Mouse (Mus musculus) erythroblast, embryonic 14.5 days (primary cell): ENCODE results near the gene Olfml3.

Experiments used
- GATA1 ChIP-seq: IDR thresholded peaks from 2 replicates; pipeline ENCODE4 v1.6.1; 2012; ENCODE audit warnings: low read length, inconsistent platforms, mixed read lengths
- TAL1 ChIP-seq: IDR thresholded peaks from 3 replicates; pipeline ENCODE4 v1.6.1; 2012; ENCODE audit warnings: low read length, inconsistent platforms, mixed read lengths

DNA sequence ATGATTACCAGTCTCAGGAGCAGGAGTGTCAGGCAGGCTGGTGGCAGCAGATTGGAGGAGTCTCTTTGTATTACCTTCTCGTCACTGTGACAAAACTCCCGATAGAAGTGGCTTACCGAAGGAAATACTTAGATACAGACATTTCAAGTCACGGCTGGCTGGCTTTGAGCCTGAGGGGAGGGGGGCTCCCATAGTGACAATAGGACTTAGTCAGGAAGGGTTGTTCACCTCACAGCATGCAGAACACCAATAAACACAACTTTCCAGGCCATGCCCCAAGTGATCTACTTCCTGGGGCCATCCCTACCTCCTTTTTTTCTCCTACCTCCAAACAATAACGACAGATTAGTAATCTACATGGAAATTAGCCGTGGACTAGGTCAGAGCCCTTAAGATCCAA, 59.0 kb downstream of the Olfml3 start:
- TF ChIP-seq TAL1, result no peak
- no peak for TF ChIP-seq GATA1
